Mouse (Mus musculus) 416B (cell line): ENCODE measurements around the gene Gm10837.

ENCODE experiments used
- DNase-seq: peaks from one replicate; pipeline ENCODE4 v3.0.0; 2011; ENCODE audit warnings: low read depth

The Gm10837 gene

DNA sequence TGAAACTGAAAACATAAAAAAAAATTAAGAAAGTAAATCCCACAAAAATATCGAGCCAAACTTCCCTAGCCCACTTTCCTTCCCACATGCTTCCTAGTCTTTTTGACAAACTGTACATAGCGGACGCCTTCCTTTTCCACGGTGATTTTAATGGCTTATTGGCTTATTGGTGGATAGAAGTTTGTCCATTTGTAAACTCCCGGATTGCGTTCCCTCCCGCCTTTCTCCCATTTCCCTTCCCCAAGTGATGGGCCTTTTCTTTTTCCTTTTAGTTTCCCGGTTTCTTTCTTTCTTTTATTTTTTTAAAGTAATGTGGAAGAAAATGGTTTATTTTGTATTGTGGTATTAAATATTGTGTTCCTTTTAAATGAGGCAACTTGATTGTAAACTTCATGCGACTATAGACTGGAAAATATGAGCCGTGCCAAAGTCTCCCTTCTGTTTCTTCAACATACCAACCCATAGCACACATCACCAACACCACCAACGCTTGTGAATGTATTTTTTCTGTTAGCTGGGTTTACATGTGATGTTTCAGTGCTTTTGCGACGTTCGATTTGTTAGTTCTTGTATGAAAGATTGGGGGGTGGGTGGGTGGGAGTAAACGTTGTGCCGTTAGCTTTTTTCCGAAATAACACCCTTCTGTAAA is 10.8 kb upstream of the Gm10837 start:
- DNase-seq: no peak

DNA sequence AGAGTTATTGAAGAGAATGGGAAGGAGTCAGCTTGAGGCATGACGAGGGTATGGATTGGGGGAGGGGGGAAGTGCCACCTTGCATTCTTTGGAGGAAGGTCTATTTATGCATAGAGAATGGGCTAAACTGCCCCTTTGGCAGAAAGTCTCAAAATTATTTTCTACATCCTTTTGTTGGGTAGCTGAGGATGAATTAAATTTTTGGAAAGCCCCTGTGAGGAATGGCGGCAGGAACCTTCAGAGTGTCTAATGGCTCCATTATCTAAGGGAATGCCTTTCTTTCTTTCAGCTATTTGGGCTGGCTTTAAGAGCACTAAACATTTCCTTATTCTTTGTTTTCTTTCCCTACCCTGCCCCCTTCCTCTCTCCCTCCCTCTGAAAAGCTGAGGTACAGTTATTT is 10.0 kb upstream of the Gm10837 start:
- DNase-seq: no peak

DNA sequence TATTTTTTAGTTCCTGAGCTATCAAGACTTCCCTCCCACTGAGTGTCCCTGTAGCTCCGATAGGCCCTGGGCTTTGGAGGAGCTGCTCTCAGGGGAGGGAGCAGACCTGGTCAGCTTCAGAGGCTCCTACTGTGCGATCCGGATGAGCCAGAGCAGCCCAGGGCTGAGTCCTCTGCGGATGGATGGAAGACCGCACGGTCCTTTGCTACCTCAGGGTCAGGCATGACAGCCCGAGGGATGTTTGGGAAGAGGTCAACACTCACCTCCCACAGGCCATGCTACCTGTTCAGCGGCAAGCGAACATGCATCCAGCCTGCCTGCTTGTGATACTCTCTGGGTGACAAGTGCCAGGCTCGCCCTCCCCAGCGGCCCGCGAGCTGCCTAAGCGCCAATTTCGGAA is 9.2 kb upstream of the Gm10837 start:
- no peak for DNase-seq

DNA sequence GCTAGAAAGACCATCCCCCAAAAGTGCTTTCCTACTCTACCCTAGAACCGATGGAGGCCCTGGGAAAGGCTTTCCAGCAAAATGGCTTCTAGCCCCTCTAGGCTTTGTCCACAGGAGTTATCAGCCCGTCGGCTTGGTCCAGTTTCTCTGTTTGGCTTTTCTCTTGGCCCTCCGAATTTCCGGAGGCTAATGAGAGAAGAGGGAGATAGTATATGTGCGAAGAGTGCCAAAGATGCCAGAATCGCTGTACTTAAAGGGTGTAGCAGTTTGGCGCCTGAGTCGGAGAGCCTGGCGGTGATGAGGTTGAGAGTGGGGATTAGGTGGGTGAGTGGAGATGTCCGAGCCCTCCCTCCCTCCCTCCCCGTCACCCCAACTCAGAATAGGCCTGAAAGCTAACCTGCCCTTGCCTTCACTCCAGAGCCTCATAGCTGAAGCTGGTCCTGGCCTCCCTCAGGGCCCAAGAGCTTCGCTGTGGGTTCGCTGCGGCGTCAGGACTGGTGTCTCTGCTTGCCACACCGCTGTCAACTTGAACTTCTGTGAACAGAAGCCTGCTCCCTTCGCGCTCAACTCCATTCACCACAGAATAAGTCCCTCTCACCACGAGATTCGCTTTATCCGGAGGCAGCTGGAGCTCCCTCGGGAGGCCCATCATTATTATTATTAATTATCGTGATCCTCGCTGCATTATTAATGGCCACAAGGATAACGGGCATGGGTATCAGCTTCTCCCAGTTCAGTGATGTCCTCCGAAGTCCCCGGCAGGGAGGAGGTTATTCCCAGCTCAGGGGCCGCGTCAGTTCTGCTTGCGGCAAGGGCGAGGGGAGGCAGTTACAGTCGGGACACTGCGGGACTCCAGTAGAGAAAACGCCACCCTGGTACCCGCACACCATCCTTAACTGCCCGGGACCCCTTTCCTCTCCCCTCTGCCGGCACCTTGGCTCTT is 8.0 kb upstream of the Gm10837 start:
- DNase-seq: no peak

DNA sequence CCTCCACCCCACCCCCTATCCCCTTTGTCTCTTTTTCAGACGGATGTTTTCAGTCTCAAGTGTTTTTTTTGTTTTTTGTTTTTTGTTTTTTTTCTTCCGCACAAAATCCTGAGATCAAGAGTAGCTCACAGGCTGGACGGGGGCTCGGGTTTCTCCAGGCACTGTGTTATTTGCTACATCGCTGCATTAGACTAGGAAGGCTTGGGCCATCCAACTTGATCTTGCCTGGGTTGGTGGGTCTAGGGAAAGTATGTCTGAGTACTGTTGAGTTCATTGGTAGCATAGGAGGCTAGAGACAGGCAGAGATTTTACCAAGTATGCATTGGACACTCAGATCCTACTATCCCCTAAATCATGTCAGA is 7.4 kb upstream of the Gm10837 start:
- DNase-seq: no peak

DNA sequence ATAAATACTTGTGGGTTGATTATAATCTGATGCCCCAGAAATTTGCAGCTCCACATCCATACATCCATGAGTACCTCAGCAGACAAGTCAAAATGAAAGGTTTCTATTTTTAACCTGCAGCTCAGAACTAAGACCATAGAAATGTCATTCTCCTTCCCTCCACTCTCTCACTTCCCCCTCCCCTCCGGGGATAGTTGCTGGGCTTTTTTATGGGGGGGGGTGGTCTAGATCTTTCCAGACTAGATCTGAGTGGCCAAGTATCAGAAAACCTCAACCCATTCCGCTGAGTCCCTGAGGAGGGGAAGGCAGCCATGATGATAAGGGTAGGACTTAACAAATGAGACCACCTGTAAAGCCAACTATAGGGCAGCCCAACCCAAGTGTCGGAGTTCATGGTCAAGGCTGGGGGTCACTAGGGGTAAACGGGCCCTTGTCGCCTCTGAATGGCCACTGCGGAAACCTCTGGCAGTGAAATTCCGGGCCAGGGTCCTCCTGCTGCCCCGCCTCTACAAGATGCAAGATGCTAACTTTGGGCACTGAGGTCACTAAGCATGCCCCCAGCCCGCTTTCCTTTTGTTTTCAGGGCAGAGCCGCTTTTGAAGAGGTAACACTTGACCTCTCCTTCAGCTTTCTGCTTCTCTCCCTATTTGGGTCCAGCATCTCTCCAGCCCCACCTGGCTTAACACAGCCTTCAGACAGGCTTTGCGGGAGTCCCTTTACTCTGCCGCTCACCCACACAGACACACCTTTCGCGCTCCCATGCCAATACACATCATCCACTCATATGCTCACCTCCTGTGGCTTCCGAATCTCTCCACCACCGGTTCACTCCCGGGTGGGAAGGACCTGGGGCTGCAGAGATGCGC is 6.6 kb upstream of the Gm10837 start:
- DNase-seq: no peak

DNA sequence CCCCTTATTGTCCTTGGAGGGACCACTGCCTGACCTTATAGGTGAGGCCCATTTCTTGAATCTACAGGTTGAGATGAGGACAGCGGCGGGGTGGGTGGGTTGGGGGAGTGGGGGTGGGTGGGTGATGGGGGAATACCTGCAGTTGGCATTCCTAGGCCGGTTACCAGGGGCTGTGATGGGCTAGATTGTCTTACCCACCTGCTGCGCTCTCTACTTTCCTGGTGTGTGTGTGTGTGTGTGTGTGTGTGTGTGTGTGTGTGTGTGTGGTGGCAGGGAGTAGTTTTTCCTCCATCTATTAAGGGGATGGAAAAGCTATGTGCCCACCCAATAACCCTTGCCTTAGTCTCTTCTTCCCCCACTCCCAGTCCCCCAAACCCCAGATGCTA is 5.9 kb upstream of the Gm10837 start:
- DNase-seq: no peak

DNA sequence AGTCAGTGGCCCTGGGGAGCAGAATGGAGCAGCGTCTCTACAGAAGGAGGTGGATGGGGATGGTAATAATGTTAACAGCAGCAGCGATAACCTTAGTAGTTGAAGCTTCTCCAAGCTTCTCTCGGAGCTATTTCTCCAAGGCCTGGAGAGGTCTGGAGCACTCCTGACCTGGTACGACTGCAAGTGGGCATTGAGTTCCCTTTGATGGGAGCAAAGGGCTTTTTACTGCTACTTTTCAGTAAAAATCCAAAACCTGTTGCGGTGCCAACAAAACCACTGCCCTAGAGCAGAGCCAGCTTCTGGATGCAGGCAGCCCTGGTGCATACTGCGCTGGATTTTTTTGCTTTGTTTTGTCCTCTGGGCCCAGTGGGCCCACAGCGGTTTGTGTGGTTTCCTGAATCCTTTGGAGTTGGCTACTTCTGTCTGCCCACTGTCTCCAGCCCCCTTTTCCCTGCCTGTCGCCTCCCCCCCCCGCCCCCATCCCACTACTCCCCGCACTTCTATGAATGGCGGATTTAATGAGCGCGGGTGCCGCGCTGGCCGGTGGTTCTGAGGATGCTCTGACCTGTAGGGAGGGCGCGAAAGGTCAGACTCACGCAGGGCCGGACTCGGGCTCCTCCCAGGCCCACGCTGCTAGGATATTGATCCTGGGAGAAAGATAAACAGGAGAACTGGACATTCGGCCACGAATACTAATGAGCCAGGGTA is 5.4 kb upstream of the Gm10837 start:
- no peak for DNase-seq

DNA sequence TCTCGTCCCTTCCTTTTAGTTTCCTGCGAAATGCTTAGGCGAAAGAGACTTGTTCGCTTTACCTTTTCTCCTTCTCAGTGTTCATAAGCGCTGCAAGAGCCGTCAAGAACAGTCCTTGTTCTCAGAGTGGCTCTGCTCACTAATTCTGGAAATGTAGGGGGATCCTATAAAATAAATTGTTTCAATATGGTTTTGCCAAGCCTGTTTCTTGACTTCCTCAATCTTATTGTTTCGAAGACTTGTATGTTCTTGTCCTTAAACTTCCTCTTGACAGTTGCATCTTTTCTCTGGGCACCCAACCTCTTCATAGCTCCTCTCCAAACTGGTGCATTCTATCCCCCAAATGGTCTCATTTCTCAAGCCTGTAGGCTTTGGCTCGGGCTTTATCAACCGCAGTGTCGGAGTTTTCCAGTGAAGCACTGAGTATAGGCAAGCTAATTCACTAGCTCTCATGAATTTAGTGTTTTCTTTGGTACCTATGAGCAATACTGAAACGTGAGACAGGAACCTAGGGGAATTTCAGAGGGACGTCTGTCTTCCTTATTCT is 4.7 kb upstream of the Gm10837 start:
- DNase-seq: no peak

DNA sequence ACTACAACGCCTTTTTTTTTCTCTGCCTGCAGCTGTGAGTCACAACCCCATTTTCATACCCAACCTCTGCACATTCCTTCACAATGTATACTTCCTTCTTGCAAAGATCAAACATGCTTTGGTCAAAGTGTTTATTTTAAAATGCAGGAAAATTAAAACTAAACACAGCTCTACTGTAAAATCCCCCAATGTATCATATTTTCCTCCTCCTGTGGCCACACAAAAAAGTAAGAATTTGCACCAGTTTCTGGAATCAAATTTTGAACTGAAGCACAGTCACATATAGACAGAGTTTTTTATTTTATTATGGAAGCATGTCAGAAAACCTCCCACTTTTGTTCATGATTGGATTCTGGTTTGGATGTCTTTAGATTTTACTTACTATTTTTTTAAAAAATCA is 3.8 kb upstream of the Gm10837 start:
- DNase-seq: no peak

DNA sequence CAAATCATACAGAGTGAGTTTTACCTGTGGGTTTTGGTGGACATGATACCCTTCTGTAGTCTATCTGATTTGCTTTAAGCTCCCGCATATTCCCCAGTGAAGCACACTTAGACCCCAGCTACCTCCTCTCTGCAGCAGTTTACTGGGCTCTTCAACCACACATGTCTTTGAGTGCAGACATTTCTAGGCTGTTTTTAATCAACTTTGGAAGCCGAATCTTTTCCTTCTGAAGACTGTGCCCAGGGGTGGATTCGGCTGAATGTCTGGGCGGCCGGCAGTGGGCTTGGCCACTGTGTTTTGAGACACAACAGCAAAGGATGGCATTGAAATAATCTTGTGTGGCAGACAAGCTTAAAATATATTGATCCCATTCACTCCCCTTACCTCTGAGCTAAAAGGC is 3.0 kb upstream of the Gm10837 start:
- DNase-seq: no peak

DNA sequence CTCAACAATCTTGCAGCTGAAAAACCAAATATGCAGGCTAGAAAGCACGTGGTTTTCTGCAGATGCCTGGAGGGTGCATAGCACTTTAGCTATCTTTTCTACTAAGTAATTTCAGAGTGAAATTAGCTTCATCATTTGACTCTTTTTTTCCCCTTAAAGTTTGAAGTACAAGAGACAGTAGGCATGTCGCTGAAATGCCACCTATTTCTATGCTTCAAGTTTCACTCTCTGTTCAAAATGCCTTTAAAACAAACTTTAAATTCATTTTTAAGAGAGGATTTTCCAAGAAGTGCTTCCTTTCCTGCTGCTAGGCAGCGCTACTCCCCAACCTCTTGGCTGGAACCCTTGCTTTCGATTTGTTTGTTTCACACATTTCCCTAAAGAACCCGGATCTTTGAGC is 1.3 kb upstream of the Gm10837 start:
- no peak for DNase-seq

DNA sequence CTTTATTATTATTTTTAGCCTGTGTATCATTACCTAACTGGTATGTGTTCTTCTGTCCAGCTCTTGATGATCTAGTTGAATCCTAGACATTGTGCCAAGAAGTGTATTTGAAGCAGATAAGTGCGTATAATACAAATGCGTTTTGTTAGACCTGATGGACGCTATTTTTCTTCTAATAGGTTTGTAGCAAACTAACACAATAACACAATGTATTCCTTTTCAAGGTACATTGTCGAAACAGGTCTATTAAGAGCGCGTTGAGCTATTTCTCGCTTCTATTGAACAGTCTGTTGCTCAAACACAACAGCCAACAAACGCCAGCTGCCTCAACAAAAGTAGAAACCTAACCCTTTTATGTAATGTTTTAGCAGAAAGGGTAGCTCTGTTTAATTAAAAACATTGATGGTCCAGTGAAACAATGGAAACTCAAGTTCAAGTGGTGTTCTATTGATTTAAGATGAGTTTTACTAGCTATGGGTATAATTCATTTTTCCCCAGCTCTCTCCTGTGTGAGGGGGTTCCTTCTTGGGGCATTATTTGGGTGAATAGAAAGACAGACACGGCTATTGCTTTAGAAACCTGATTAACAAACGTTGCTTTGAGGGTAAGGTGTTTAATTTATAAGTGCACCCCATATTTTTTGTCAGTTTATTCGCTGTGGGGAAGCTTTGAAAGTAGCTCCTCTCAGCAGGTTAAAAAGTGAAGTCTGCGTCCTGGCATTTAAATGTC is 536 bp upstream of the Gm10837 start:
- DNase-seq: no peak

DNA sequence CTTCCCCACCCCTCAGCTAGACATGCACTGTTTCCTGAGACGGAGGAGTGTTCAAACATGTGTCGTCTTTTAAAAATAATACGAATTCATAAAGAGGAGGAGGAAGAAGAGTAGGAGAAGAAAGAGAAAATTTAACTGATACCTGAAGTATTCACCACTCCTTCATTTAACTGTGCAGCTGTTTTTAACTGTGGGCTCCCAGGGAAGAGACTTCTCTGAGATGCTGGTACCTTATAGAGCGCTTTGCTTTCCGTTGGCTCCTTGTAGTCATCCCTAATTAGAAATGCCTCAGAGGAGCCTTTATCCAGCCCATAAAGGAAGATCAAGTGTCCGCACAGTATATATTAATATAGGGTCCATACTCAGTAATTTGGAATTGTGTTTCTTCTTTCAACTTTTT is 1.1 kb downstream of the Gm10837 start:
- DNase-seq: no peak

DNA sequence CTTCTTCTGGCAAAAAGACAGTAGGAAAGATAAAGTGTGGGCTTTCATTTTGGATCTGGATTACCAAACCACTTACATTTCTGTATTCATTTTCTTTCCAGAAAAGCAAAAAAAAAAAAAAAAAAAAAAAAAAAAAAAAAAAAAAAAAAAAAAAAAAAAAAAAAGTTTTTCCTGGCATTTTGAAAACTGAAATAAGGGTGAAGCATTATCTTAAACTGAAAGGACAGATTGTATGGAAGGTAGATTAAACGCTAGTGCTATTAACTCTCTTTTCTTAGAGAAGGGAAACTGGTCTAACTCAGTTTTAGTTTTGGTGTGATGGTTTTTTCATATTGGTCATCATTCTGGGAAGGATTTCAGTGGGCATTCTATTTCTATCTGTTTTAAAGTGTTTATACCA is 1.6 kb downstream of the Gm10837 start:
- no peak for DNase-seq

DNA sequence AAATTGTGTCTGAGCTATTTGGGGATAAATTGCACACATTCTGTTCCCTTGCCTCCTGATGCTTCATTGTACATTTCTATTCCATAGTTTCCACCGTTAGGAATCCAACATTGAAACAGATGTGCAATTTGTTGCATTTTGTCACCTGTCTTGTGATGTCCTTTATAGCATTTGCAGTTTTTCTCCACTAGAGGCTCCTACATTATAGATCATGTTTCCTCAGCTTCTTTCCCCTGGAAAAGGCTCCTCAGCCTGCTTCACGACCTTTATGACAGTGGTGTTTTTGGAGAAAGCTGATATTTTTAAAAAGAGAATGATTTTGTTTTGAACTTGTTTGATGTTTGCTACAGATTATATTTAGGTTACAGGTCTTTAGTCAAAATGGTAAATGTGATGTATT is 18.7 kb downstream of the Gm10837 start:
- DNase-seq: no peak

DNA sequence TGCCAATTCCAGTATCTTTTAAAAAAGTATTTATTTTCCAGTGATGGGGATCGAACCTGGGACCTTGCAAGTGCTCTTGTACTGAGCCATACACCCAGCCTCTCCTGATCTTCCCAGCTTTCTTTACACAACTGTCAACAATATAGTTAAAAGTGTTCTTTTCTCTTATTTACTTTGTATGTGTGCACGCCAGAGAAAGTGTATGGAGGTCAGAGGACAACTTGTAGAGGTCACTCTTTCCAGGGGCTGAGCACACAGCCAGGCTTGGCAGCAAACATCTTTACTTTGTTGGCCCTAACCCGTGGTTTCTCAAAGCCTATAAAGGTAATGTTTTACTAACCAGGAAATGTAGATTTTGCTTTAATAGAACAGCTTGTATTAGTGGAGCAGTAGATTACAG is 21.1 kb downstream of the Gm10837 start:
- no peak for DNase-seq

DNA sequence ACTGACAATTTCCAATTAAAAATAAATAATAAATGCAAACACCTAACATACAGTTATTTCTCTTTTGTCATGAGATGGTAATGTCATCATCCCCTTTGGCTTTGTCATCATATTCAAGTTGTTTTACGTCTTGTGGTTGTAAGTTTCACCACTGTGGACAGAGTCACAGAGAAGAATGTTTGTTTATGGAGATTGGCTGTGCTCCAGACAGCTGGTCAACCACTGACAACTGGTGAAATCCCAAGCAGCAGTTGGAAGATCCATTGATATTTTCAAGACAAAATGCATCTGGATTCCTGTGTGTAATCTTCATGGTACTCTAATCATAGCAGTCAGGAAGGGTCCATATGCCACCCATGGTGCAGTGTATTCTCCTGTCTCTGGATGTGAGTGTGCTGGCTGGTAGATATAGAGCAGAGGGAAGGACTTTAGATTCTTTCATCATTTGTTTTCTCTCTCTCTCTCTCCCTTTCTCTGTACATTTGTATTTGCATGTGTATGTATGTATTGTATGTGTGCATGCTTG is 23.2 kb downstream of the Gm10837 start:
- no peak for DNase-seq

DNA sequence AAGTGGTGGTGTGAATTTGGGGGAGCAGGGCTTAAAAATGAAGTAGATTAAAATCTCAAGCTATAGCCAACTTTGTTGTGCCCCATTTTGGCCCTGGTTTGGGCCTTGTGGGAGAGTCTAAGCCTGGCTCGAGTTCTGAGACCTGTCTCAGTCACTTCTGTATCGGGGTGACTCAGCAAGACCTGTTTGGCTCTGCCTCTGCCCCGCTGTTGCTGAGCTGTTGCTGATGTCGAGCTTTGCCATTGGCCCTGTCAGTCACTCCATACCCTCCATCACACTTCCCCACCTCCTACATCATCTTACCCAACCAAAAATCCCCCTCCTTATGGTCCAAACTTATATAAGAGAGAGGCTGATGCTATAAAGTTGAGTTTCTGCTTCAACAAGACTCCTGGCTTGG is 38.1 kb downstream of the Gm10837 start:
- no peak for DNase-seq

DNA sequence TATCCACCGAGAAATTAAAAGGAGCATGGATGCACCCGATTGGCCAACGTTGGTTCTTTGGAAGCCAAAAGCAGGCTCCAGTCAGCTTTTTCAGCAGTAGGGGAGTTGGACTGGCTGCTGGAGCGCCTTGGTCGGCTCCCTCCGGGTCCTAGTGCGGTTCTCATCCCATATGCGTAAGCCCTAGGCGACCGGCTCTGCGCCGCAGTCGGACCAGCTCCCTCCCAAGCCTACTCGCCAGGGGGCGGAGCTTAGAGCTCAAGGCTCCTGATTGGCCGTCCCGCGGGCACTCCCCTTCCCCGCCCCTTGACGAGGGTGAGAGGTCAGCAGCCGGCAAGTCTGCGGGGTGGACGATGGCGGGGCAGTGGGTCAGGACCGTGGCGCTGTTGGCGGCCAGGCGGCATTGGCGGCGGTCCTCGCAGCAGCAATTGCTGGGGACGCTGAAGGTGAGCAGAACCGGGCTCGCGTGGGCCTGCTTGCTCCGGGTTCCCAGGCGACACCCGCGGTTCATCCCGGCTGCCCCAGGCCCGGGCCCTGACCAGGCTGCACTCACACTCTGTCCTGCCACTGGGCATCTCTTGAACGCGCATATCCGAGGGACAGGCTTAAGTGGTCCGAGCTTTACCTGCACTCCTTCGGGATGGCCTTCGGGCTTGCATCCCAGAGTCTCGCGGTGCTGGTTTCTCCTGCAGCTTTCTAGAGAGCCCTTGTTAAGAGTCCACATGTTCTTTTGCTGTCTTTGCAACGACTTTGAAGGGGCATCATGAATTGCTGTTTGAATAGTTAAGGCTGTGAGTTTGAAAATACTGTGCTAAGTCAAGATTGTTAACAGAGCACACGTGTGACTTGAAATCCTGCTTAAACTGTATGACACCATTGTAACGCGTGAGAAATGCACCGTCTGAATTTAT is 43.9 kb downstream of the Gm10837 start, which contains the start of gene Pcca:
Pcca (plus strand) TSS at position 308 of the 908 bp plus-strand sequence.
- DNase-seq: no peak
